Mouse (Mus musculus): ENCODE measurements at regions not wholly inside any gene's neighbourhood (a gene's known extent, or its start where the extent isn't known, plus 50 kb on each side); places are given as distances from the start of the nearest gene placed in this dataset.
"Not testable (repeated sequence)": the region's sequence is repeated elsewhere in the genome, so short reads cannot be mapped to it uniquely, and the experiment has no call there.

GRCm38 (mm10) chr1:14109190-14109482, 1984.0 kb downstream of the 4930444P10Rik start:
- peak; percentile 56; the same call in 1 of the 2 replicates for ATAC-seq (ENCODE audit: low read depth)
- no peaks in the 10 kb centered on the region for H3K36me3 ChIP-seq (ENCODE audit: control insufficient read depth, insufficient read depth, low read length)
- H3K9ac ChIP-seq (replicated peaks; ENCODE audit: low read depth, low read length): no peak overlapping the region
- 17% methylated on average over 6 of the region's 6 CpGs for WGBS
- H3K27me3 ChIP-seq (ENCODE audit: control insufficient read depth, insufficient read depth, low read length): no peaks in the 10 kb centered on the region
- H3K4me3 ChIP-seq (ENCODE audit: low read depth, low read length): no peak overlapping the region
- H3K9me3 ChIP-seq (ENCODE audit: control insufficient read depth, low read length): no peaks in the 10 kb centered on the region
- H3K4me2 ChIP-seq (ENCODE audit: low read depth, low read length): no peak overlapping the region
- H3K27ac ChIP-seq (ENCODE audit: low read depth, low read length): no peak overlapping the region
- H3K4me1 ChIP-seq (ENCODE audit: control insufficient read depth, insufficient read depth, low read length): no peaks in the 10 kb centered on the region

DNA sequence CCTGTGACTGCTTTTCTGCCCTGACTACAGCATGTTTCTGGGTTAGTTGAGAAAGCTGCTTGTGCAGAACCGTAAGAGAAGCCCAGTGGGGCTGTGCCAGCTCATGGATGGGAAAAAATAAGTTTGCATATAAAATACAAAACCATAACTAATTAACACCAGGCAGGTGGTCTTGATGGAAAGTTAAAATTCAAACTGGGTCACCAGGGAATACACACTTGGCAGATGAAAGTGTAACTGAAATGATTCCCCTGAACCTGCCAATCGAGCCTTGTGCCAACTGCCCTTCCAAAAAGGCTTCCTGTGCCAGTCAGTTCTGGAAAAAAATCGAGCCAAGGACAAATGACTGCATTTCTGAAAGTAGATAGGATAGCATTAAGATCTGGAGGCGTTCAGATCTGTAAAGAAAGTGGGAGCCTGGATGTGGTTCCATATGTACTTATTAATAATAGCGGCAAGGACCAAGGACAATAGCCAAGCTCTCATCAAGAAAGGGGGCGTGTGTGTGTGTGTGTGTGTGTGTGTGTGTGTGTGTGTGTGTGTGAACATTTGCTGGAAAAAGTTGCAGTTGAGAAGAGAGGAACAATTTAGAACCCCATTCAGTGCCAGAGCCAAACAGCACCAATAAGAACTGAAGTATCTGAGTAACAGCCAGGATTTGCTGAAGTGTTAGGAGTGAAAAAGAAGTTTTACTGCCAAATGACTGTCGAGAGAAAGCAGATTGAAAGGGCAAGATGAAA, 1984.5 kb downstream of the 4930444P10Rik start:
- 56% methylated on average over 7 of the region's 7 CpGs for WGBS
- Histone ChIP-seq H3K36me3 (ENCODE audit: control insufficient read depth, insufficient read depth, low read length) (no peaks in the 10 kb centered on the region), H3K4me3 (ENCODE audit: low read depth, low read length) (no peak overlapping the region), H3K9ac (replicated peaks; ENCODE audit: low read depth, low read length) (no peak overlapping the region), H3K27me3 (ENCODE audit: control insufficient read depth, insufficient read depth, low read length) (no peaks in the 10 kb centered on the region), H3K9me3 (ENCODE audit: control insufficient read depth, low read length) (no peaks in the 10 kb centered on the region), H3K4me2 (ENCODE audit: low read depth, low read length) (no peak overlapping the region), H3K27ac (ENCODE audit: low read depth, low read length) (no peak overlapping the region), H3K4me1 (ENCODE audit: control insufficient read depth, insufficient read depth, low read length) (no peaks in the 10 kb centered on the region)
- ATAC-seq (ENCODE audit: low read depth): peak; percentile 38; the same call in 1 of the 2 replicates

DNA sequence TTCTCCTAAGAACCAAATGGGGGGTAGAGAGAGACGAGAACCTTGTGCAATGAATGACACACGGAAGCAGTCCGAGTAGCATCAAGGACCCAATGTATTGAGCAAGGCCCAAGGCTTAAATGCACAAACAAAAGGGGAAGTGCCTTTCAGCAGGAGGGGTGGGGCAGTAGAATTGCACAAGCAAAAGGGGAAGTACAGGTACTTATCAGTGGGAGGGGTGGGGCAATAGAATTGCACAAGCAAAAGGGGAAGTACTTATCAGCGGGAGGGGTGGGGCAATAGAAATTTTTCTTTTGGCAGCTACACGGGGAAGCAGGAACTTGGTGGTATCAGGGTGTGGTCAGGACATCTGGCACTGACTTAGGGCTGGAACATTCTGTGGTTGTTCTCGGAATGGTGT, 1987.6 kb downstream of the 4930444P10Rik start:
- not testable (repeated sequence) for H3K4me3 ChIP-seq (ENCODE audit: low read depth, low read length); H3K9ac ChIP-seq (replicated peaks; ENCODE audit: low read depth, low read length)
- 95% methylated on average over 5 of the region's 6 CpGs for WGBS

DNA sequence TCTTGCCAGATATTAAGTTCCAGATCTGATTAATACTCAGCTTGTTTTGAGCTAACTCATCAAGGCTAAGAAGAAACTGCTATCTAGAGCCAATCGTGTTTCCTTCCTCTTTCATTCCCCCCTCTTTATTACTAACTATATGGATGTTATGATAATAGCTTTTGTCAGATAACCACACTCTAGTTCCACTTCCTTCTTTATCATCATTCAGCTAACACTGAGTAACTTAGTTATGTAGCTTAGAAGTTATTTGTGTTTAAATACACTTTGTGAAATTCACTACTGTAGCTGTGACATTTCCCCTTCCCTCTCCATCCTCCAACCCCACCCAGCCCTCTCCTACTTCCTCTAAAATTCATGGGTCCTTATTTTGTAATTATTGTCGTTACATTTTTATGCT, 1988.6 kb downstream of the 4930444P10Rik start:
- Histone ChIP-seq H3K4me2 (ENCODE audit: low read depth, low read length) (no peak overlapping the region), H3K9ac (replicated peaks; ENCODE audit: low read depth, low read length) (no peak overlapping the region), H3K36me3 (ENCODE audit: control insufficient read depth, insufficient read depth, low read length) (no peaks in the 10 kb centered on the region), H3K9me3 (ENCODE audit: control insufficient read depth, low read length) (no peaks in the 10 kb centered on the region), H3K27me3 (ENCODE audit: control insufficient read depth, insufficient read depth, low read length) (no peaks in the 10 kb centered on the region), H3K27ac (ENCODE audit: low read depth, low read length) (no peak overlapping the region), H3K4me1 (ENCODE audit: control insufficient read depth, insufficient read depth, low read length) (no peaks in the 10 kb centered on the region), H3K4me3 (ENCODE audit: low read depth, low read length) (no peak overlapping the region)
- no peak for ATAC-seq (ENCODE audit: low read depth)
- WGBS: 87% methylated on average over 2 of the region's 2 CpGs

More for the DNA sequence above, 1987.6 kb downstream of the 4930444P10Rik start:
- not testable (repeated sequence) for H3K4me1 ChIP-seq (ENCODE audit: control insufficient read depth, insufficient read depth, low read length); H3K27me3 ChIP-seq (ENCODE audit: control insufficient read depth, insufficient read depth, low read length); H3K9me3 ChIP-seq (ENCODE audit: control insufficient read depth, low read length); ATAC-seq (ENCODE audit: low read depth); H3K4me2 ChIP-seq (ENCODE audit: low read depth, low read length); H3K36me3 ChIP-seq (ENCODE audit: control insufficient read depth, insufficient read depth, low read length); H3K27ac ChIP-seq (ENCODE audit: low read depth, low read length)

DNA sequence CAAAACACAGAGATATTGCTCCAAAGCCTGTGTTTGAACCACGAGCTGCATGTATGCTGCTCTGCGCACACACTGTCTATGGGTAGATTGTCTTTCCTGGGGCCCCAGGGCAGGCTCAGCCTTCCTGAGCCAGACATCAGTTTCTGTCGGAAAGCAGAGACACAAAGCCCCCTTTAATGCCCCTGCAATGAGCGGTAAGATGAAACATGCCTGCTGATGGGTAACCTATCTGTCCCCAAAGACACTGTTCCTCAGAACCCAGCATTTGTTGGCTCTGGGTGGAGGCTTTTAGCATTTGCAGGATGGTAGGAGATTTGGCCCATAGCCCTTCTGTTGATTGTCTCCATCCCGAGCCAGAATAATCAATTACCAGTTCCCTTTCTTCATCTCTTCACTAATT, 1994.1 kb downstream of the 4930444P10Rik start:
- Histone ChIP-seq H3K4me3 (ENCODE audit: low read depth, low read length) (no peak overlapping the region), H3K27me3 (ENCODE audit: control insufficient read depth, insufficient read depth, low read length) (no peaks in the 10 kb centered on the region), H3K27ac (ENCODE audit: low read depth, low read length) (no peak overlapping the region), H3K4me1 (ENCODE audit: control insufficient read depth, insufficient read depth, low read length) (no peaks in the 10 kb centered on the region), H3K9me3 (ENCODE audit: control insufficient read depth, low read length) (no peaks in the 10 kb centered on the region), H3K36me3 (ENCODE audit: control insufficient read depth, insufficient read depth, low read length) (no peaks in the 10 kb centered on the region), H3K4me2 (ENCODE audit: low read depth, low read length) (no peak overlapping the region), H3K9ac (replicated peaks; ENCODE audit: low read depth, low read length) (no peak overlapping the region)
- ATAC-seq (ENCODE audit: low read depth): peak; percentile 56; the same call in 1 of the 2 replicates
- WGBS: 39% methylated on average over 5 of the region's 5 CpGs

DNA sequence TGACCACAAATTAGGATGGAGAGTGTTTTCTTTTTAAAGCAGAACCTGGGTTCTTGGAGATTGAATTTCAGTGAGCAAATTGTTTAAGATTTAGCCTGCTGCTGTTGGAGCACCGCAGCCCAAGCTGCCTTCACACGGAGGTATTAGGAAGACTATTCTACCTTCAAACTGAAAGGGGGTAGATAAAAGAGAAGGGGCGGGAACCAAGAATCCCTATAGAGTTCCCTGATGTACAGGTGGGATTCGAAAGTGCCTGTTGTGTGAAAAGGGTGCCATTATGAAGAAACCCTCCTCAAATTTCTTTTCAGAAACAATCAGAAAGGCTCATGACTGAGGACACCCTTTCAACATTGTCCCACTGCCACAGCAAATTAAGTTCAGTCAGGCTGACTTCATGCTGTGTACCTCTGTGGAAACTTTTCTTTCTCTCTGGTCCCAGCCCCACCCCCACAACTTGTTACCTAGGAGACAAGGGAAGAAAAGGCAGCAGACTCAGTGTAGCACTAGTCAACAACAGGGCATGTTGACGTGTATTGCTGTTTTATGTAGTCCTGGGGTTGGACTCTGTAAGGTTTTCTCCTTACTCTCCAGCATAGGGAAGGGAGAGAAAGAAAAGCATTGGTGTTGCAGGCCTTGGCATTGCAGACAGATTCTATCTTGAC, 1995.4 kb downstream of the 4930444P10Rik start:
- Histone ChIP-seq H3K4me1 (ENCODE audit: control insufficient read depth, insufficient read depth, low read length) (no peaks in the 10 kb centered on the region), H3K4me3 (ENCODE audit: low read depth, low read length) (no peak overlapping the region), H3K36me3 (ENCODE audit: control insufficient read depth, insufficient read depth, low read length) (no peaks in the 10 kb centered on the region), H3K27ac (ENCODE audit: low read depth, low read length) (no peak overlapping the region), H3K9ac (replicated peaks; ENCODE audit: low read depth, low read length) (no peak overlapping the region), H3K9me3 (ENCODE audit: control insufficient read depth, low read length) (no peaks in the 10 kb centered on the region), H3K4me2 (ENCODE audit: low read depth, low read length) (no peak overlapping the region), H3K27me3 (ENCODE audit: control insufficient read depth, insufficient read depth, low read length) (no peaks in the 10 kb centered on the region)
- ATAC-seq (ENCODE audit: low read depth): peak; percentile 69; the same call in 1 of the 2 replicates
- WGBS: 6% methylated on average over 5 of the region's 5 CpGs

DNA sequence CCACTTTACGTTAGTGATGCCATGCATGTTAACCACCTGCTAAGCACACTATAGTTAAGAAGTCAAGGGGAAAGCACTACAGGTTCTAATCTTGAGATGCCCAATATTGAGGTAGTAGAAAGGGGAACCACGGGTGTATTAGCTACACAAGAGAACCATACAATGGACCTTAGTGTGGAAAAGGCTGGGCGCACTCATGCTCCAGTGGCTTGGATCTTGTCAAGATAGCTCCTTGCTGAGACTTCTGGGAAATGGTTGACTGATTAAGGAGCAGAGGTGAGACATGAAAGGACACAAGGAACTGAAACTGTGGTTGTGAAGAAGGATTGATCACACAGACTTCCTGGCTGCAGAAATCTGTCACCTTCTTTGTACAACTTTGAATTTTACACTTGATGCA, 2028.3 kb downstream of the 4930444P10Rik start:
- Histone ChIP-seq H3K4me3 (ENCODE audit: low read depth, low read length) (no peak overlapping the region), H3K4me2 (ENCODE audit: low read depth, low read length) (no peak overlapping the region), H3K9me3 (ENCODE audit: control insufficient read depth, low read length) (no peaks in the 10 kb centered on the region), H3K27ac (ENCODE audit: low read depth, low read length) (no peak overlapping the region), H3K36me3 (ENCODE audit: control insufficient read depth, insufficient read depth, low read length) (no peaks in the 10 kb centered on the region), H3K4me1 (ENCODE audit: control insufficient read depth, insufficient read depth, low read length) (no peaks in the 10 kb centered on the region), H3K9ac (replicated peaks; ENCODE audit: low read depth, low read length) (no peak overlapping the region), H3K27me3 (ENCODE audit: control insufficient read depth, insufficient read depth, low read length) (no peaks in the 10 kb centered on the region)
- WGBS: 94% methylated on average over 3 of the region's 3 CpGs
- no peak for ATAC-seq (ENCODE audit: low read depth)

- Histone ChIP-seq H3K4me3 (ENCODE audit: low read depth, low read length) (no peak overlapping the region), H3K9ac (replicated peaks; ENCODE audit: low read depth, low read length) (no peak overlapping the region), H3K27ac (ENCODE audit: low read depth, low read length) (no peak overlapping the region), H3K9me3 (ENCODE audit: control insufficient read depth, low read length) (no peaks in the 10 kb centered on the region), H3K4me2 (ENCODE audit: low read depth, low read length) (no peak overlapping the region), H3K27me3 (ENCODE audit: control insufficient read depth, insufficient read depth, low read length) (no peaks in the 10 kb centered on the region), H3K4me1 (ENCODE audit: control insufficient read depth, insufficient read depth, low read length) (no peaks in the 10 kb centered on the region), H3K36me3 (ENCODE audit: control insufficient read depth, insufficient read depth, low read length) (no peaks in the 10 kb centered on the region)
- 62% methylated on average over 2 of the region's 2 CpGs for WGBS
- ATAC-seq (ENCODE audit: low read depth): no peak
Observed at GRCm38 (mm10) chr1:14036163-14036562, 2057.0 kb downstream of the 4930444P10Rik start.

GRCm38 (mm10) chr1:14011484-14011883, 2081.6 kb downstream of the 4930444P10Rik start:
- no peaks in the 10 kb centered on the region for H3K36me3 ChIP-seq (ENCODE audit: control insufficient read depth, insufficient read depth, low read length)
- no peak overlapping the region for H3K4me3 ChIP-seq (ENCODE audit: low read depth, low read length)
- no peak overlapping the region for H3K9ac ChIP-seq (replicated peaks; ENCODE audit: low read depth, low read length)
- no peaks in the 10 kb centered on the region for H3K4me1 ChIP-seq (ENCODE audit: control insufficient read depth, insufficient read depth, low read length)
- no peak overlapping the region for H3K4me2 ChIP-seq (ENCODE audit: low read depth, low read length)
- no peaks in the 10 kb centered on the region for H3K9me3 ChIP-seq (ENCODE audit: control insufficient read depth, low read length)
- no peaks in the 10 kb centered on the region for H3K27me3 ChIP-seq (ENCODE audit: control insufficient read depth, insufficient read depth, low read length)
- ATAC-seq (ENCODE audit: low read depth): no peak
- WGBS: 83% methylated on average over 9 of the region's 9 CpGs
- H3K27ac ChIP-seq (ENCODE audit: low read depth, low read length): no peak overlapping the region
